Mouse (Mus musculus) hindbrain, embryonic 15.5 days (tissue): ENCODE data around the gene Clip2. TPM values are rescaled to one million over a fixed set of nuclear protein-coding genes. Genes with fewer than 3 reads are reported as not detected.
A peak's percentile ranks its signal among the peaks of the same experiment; 100 is the strongest.

Source experiments
- ATAC-seq: fragments of 200-750 bp; cut with Nextera tagmentation; 2 replicates; pipeline ENCODE4 v1.8.0; 2017; ENCODE audit warnings: low read depth, moderate number of reproducible peaks, moderate TSS enrichment; ENCODE audit not compliant: low FRiP score
- H3K27ac ChIP-seq: fragments of 300-500 bp; sonication (generic); replicated peaks from 2 replicates; pipeline ENCODE4 v1.5.1; 2015; ENCODE audit warnings: mild to moderate bottlenecking, inconsistent platforms
- H3K27me3 ChIP-seq: fragments of 300-500 bp; sonication (generic); 2 replicates; pipeline ENCODE4 v1.6.1; 2015; ENCODE audit warnings: control low read depth, inconsistent platforms
- H3K36me3 ChIP-seq: fragments of 300-500 bp; sonication (generic); 2 replicates; pipeline ENCODE4 v1.6.1; 2015; ENCODE audit warnings: control low read depth, inconsistent platforms
- H3K4me1 ChIP-seq: fragments of 300-500 bp; sonication (generic); replicated peaks from 2 replicates; pipeline ENCODE4 v1.6.1; 2015; ENCODE audit warnings: control low read depth, inconsistent platforms
- H3K4me2 ChIP-seq: fragments of 300-500 bp; sonication (generic); 2 replicates; pipeline ENCODE4 v1.6.1; 2015; ENCODE audit warnings: moderate library complexity, mild to moderate bottlenecking, inconsistent platforms
- H3K4me3 ChIP-seq: fragments of 300-500 bp; sonication (generic); 2 replicates; pipeline ENCODE4 v1.5.1; 2015; ENCODE audit warnings: mild to moderate bottlenecking, inconsistent platforms
- H3K9ac ChIP-seq: fragments of 300-500 bp; sonication (generic); 2 replicates; pipeline ENCODE4 v1.6.1; 2015; ENCODE audit warnings: inconsistent platforms
- H3K9me3 ChIP-seq: fragments of 300-500 bp; sonication (generic); 2 replicates; pipeline ENCODE4 v1.6.1; 2016; ENCODE audit warnings: control low read depth, inconsistent platforms
- WGBS: fragments of 180-500 bp; shearing (Covaris S2); methylation state at CpG from one replicate; pipeline ENCODE4 v1.1.7; 2015; 5-methylcytosine and 5-hydroxymethylcytosine counted together
- polyA plus RNA-seq: library from polyadenylated mRNA; unstranded; fragments of >200 nt; fragmentation: Nextera tagmentation; extraction: Ambion mirVana; gene quantifications from 2 replicates; pipeline ENCODE4 v1.2.1, GENCODE M21; 2015

The Clip2 gene
- polyA plus RNA-seq, 1 experiment from 2014 or later = 14.9 TPM

DNA sequence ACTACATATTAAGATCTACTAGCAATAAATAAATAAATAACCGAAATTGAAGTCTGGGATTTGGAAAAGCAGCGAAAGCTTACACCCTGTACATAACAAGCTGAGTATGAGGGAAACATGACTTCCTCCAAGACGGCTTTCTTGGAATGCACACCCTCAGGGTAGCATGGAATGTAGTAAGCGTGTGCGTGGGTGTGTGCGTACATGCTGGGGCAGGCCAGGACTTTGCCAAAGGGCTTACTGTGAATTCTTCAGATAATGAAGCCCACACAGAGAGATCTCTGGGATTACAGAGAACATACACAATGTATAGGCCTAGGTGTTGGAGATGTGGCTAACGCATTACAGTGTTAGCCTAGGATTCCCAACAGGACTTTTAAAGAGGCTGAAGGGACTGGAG, 25.3 kb upstream of the Clip2 start:
- Histone ChIP-seq H3K4me2 (no peak overlapping the region), H3K9ac (no peak overlapping the region), H3K27me3 (no peaks in the 10 kb centered on the region), H3K36me3 (no peaks in the 10 kb centered on the region), H3K9me3 (no peaks in the 10 kb centered on the region), H3K27ac (no peak overlapping the region), H3K4me1 (peaks cover 4% of the 10 kb centered on the region), H3K4me3 (no peak overlapping the region)
- WGBS = 90% methylated on average over 7 of the region's 7 CpGs
- ATAC-seq = no peak

DNA sequence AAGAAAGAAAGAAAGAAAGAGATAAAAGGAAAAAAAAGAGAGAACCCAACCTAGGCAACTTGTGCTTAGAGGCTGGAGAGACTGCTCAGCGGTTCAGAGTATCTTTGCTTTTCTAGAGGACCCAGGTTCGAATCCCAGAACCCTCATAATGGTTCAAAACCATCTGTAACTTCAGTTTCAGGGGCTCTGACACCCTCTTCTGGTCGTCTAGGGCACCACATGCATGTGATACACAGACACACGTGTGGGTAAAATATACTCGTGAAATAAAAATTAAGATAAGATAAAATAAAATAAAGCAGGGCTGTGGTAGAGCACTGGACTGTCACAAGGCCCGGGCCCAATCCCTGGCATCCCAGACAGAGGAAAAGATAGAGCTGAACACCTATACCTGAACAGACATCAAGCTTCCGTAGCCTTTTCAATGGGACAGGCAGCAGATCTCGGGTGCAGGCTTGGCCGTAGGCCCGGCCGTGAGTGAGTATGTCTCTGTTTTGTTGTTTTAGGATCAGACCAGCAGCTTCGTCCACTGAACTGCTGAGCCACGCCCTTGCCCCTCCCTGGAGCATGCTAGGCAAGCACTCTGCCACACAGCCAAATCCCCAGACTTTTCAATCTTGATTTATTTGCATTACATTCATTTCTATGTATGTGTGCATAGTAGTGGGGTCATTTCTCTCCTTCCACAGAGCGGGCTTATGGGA, 24.4 kb upstream of the Clip2 start:
- Histone ChIP-seq H3K4me2 (no peak overlapping the region), H3K4me3 (no peak overlapping the region), H3K27ac (no peak overlapping the region), H3K27me3 (no peaks in the 10 kb centered on the region), H3K9me3 (no peaks in the 10 kb centered on the region), H3K36me3 (no peaks in the 10 kb centered on the region), H3K4me1 (peaks cover 11% of the 10 kb centered on the region), H3K9ac (no peak overlapping the region)
- WGBS = 84% methylated on average over 14 of the region's 14 CpGs
- ATAC-seq = no peak

DNA sequence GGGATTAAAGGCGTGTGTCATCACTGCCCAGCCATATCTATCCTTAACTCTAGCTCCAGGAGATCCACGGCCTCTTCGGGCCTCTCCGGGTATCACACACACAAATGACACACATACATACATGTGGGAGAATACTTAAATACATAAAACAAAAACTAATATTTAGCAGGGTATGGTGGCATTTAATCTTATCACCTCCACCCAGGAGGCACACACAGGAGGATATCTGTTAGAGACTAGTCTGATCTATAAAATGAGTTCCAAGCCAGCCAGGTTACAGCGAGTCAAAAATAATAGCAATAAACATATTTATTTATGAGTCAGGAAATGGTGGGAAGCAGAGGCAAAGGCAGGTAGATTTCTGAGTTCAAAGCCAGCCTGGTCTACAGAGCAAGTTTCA, 23.6 kb upstream of the Clip2 start:
- Histone ChIP-seq H3K27me3 (no peaks in the 10 kb centered on the region), H3K9ac (no peak overlapping the region), H3K4me2 (no peak overlapping the region), H3K27ac (no peak overlapping the region), H3K36me3 (no peaks in the 10 kb centered on the region), H3K4me1 (peaks cover 16% of the 10 kb centered on the region), H3K9me3 (no peaks in the 10 kb centered on the region), H3K4me3 (no peak overlapping the region)
- ATAC-seq = no peak
- WGBS = 94% methylated on average over 5 of the region's 5 CpGs

DNA sequence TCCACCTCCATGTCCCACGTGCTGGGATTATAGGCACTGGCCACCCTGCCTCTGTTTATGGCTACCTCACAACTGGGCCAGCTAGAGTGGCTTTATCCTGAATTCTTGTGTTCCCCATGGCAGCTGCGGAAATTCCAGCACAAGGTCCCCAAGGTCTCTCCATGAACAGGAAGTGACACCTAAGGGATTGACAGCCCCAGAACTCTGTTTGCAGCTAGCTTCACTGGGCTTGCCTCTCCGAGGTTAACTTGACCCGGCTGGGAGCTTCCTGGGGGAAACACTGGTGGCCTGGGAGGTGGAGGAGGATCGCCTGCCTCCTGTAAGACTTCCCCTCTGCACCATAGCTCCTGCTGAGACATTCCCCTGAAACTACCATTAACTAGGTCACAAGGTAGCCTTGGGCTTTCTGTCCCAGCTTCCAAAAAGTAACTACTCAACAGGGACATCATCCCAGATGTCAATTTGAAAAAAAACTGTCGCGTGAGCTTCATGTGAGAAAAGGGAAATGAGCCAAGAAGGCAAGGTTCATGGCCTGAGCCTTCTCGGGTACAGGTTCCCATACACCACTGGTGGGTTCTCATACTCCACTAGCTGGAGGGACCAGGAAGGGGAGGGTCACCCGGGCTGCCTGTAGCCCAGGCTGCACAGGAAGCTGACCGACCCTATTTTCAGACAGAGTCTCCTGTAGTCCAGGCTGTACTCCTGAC, 20.4 kb upstream of the Clip2 start:
- Histone ChIP-seq H3K36me3 (no peaks in the 10 kb centered on the region), H3K4me3 (peak overlapping the region; percentile 59), H3K9ac (peak overlapping the region; percentile 70; the same call in 1 of the 2 replicates), H3K27ac (peak overlapping the region; percentile 86), H3K9me3 (no peaks in the 10 kb centered on the region), H3K27me3 (no peaks in the 10 kb centered on the region), H3K4me2 (peak overlapping the region; percentile 96), H3K4me1 (peaks cover 16% of the 10 kb centered on the region)
- no peak for ATAC-seq
- WGBS = 42% methylated on average over 10 of the region's 10 CpGs

DNA sequence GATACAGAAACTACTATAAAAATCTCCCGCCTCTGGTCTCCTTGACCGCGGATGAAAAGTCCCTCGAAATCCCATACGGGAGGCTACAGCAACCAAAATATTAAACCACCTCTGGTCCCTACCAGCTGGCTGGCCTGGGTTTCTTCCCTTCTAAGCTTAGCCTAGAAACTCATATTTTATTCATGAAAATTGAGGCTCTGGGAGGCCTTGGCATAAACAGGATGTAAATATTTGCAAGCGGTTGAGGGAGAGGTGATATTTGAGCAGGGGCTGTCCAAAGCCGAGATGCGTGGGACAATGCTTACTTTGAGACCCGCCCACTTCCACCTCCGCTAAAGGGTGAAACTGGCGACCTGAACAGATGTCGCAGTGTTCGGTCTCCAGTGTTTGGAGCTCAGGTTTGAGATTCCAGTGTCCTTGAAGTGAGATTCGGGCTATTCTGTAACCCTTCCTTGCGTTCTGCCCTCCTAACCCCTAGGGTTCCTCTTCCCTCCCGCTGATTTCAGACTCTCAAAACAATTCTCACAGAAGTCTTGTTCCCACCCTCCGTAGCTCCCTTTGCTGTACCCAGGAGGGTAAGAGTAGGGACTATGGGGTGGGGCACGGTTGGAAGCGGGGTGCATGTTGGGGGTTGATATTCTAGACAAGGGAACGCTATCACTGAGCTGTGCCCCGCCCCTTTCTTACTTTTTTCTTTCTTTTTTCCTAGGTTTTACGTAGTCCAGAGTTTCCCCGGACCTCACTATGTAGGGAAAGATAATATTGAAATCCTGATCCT, 19.7 kb upstream of the Clip2 start:
- H3K4me2 ChIP-seq = peak overlapping the region; percentile 96

DNA sequence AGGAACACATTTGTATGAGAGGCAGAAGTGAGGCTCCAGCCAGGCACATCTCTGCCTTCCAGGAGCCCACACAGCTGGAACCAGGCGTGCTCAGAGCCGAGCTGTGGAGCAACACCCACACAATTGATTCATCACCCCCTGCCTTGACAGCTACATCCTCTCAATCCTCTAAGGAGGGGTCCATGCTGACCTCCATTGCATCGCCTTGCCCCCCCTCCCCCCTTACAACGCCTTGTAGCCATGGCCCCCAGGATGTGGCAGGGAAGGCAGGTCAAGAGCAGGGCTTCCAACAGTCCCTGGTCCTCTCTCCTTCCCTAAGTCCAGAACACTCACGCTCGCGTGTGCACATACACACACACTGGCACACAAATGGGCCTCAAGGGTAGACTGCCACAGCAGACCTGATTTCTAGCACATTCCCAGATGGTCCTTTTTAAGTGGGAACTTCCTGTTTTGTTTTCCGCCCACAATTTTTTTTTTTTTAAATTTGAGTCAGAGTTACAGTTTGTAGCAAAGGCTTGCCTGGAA, 16.8 kb upstream of the Clip2 start:
- Histone ChIP-seq H3K27ac (no peak overlapping the region), H3K27me3 (no peaks in the 10 kb centered on the region), H3K9me3 (no peaks in the 10 kb centered on the region), H3K4me3 (no peak overlapping the region), H3K4me2 (no peak overlapping the region), H3K4me1 (peaks cover 16% of the 10 kb centered on the region), H3K36me3 (no peaks in the 10 kb centered on the region), H3K9ac (no peak overlapping the region)
- ATAC-seq = no peak
- WGBS = 57% methylated on average over 8 of the region's 8 CpGs

More for the DNA sequence above, 19.7 kb upstream of the Clip2 start:
- H3K27ac ChIP-seq = peak overlapping the region; percentile 86
- 2% methylated on average over 23 of the region's 23 CpGs for WGBS
- no peaks in the 10 kb centered on the region for H3K9me3 ChIP-seq
- H3K27me3 ChIP-seq = no peaks in the 10 kb centered on the region
- H3K9ac ChIP-seq = peak overlapping the region; percentile 70
- H3K4me1 ChIP-seq = peaks cover 16% of the 10 kb centered on the region
- H3K4me3 ChIP-seq = peak overlapping the region; percentile 59
- H3K36me3 ChIP-seq = no peaks in the 10 kb centered on the region
- ATAC-seq = peak; percentile 69

DNA sequence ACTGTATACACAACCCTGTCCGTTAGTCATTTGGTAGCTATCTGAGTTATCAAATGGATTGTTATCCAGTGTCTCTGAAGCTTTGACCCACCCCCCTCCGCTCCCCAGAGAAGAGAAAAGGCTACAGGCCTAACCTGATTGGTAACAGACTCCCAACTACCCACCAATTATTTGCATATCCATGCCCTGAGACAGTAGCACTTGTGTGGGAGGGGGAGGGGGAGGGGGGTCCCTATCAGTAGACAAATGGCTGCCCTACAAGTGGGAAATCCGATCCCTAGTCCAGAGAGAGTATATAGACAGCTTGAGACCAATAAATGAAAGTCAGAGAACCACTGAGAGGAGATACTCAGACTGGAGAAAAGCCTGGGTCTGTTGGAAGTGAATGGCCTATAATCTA, 15.8 kb upstream of the Clip2 start:
- no peak overlapping the region for H3K4me2 ChIP-seq
- no peak overlapping the region for H3K4me3 ChIP-seq
- no peaks in the 10 kb centered on the region for H3K9me3 ChIP-seq
- no peaks in the 10 kb centered on the region for H3K27me3 ChIP-seq
- H3K9ac ChIP-seq = no peak overlapping the region
- H3K27ac ChIP-seq = no peak overlapping the region
- no peak for ATAC-seq
- no peaks in the 10 kb centered on the region for H3K36me3 ChIP-seq
- 77% methylated on average over 3 of the region's 3 CpGs for WGBS
- H3K4me1 ChIP-seq = peaks cover 16% of the 10 kb centered on the region

DNA sequence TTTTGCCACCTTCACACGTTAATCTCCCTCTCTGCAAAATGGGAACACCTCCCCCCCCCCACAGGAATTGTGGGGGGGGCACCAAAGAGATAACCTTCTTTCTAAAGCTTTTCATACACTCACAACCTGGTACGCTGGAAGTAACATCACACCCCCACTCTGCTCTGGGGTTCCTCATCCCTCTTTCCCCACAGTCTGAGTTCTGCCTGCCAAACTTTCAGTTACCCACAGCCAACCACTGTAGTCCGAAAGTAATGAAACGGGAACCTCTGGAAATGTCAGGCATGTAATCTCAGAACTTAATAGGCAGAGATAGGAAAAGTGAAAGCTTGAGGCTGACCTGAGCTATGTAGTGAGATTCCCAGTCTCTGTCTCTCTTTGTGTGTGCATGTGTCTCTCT, 15.2 kb upstream of the Clip2 start:
- ATAC-seq = no peak
- Histone ChIP-seq H3K27me3 (no peaks in the 10 kb centered on the region), H3K36me3 (no peaks in the 10 kb centered on the region), H3K9ac (no peak overlapping the region), H3K4me3 (no peak overlapping the region), H3K9me3 (no peaks in the 10 kb centered on the region), H3K4me1 (peaks cover 12% of the 10 kb centered on the region), H3K4me2 (no peak overlapping the region), H3K27ac (no peak overlapping the region)
- 93% methylated on average over 4 of the region's 4 CpGs for WGBS

DNA sequence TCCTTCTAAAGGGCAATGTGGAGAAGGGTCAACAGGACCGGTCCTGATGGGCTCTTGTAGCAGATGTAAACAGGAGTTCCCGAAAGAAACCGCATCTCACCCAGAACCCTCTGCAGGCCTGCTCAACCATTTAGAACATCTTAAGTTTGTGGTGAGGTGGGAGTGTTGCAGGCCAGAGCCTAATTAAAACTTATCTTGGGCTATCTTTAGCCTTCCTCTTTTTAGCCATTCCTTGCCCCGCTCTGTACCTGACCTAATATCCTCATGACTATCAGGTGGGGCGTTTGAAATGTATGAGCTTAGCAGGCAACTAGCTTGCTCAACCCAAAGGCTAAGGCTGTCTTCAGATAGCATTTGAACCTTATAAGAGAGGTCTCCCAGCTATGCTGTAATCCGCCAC, 13.5 kb upstream of the Clip2 start:
- Histone ChIP-seq H3K27ac (no peak overlapping the region), H3K4me2 (no peak overlapping the region), H3K4me3 (no peak overlapping the region), H3K4me1 (no peaks in the 10 kb centered on the region), H3K36me3 (no peaks in the 10 kb centered on the region), H3K27me3 (no peaks in the 10 kb centered on the region), H3K9me3 (no peaks in the 10 kb centered on the region), H3K9ac (no peak overlapping the region)
- WGBS = 97% methylated on average over 6 of the region's 6 CpGs
- no peak for ATAC-seq

DNA sequence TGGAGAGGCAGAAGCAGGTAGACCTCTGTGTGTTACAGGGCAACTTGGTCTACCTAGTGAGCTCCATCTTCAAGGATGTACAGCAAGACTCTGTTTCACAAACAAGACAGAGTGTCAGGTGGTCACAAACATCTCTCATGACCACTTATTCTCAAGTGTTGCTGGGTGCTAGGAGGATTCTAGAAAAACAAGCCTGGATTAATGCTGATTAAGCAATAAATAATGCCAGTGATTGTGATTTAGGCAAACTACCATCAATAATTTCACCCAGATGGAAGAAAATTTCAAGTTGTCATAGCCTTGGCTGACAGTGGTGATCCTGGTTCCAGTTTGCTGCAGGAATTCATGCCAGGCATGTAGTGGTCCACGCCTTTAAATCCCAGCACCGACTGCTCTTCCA, 12.0 kb upstream of the Clip2 start:
- Histone ChIP-seq H3K4me1 (no peaks in the 10 kb centered on the region), H3K27me3 (no peaks in the 10 kb centered on the region), H3K9ac (no peak overlapping the region), H3K4me3 (no peak overlapping the region), H3K36me3 (no peaks in the 10 kb centered on the region), H3K27ac (no peak overlapping the region), H3K4me2 (no peak overlapping the region), H3K9me3 (no peaks in the 10 kb centered on the region)
- no peak for ATAC-seq
- 100% methylated on average over 2 of the region's 2 CpGs for WGBS

DNA sequence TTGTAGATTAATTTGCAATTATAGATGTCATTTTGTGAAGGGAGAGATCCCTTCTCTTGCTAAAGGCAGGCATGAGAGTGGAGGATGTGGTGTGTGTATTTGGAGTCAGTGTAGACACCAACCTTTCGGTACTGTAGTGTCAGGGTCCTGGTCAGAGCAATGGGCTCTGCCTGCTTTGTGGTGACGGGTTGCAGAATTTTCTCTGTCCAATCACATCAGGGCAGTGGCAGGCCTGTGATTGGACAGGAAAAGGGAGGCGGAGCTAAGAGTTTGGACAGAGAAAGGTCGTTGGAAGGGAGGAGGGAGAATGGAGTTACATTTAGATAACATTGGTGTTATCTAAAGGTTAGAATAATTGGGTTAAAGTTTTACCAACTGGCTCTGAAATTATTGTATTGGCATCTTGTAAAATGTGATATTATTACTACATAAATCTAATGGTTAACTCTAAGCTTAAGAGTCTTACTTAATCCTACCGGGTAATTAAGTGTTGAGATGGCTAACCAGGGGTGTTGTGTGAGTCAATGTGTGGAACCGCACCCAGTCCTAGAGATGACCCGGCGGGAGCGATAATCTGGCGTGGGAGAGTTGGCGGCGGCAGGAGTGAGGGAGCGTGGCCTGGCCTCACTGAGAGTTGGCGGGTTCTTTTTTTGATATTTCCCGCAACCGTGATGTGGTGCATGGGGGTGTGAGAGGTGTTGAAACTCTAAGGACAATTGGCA, 8.4 kb upstream of the Clip2 start:
- H3K9me3 ChIP-seq = no peaks in the 10 kb centered on the region
- WGBS = 85% methylated on average over 16 of the region's 16 CpGs
- no peak overlapping the region for H3K4me3 ChIP-seq
- ATAC-seq = no peak
- H3K36me3 ChIP-seq = no peaks in the 10 kb centered on the region
- no peaks in the 10 kb centered on the region for H3K27me3 ChIP-seq
- H3K27ac ChIP-seq = no peak overlapping the region
- no peak overlapping the region for H3K4me2 ChIP-seq
- H3K4me1 ChIP-seq = peaks cover 3% of the 10 kb centered on the region
- H3K9ac ChIP-seq = no peak overlapping the region
